Mouse (Mus musculus): ENCODE results near the gene Ikbip. TPM values are rescaled to one million over a fixed set of nuclear protein-coding genes. Genes with fewer than 3 reads are reported as not detected.

The Ikbip gene
- total and polyA plus RNA-seq, 3 experiments, result 9.9 to 12.3 TPM; not detected in 1

GRCm38 (mm10) chr10:91052734-91053133, 30.0 kb upstream of the Ikbip start:
- no peak for DNase-seq (ENCODE audit: low read depth, low spot score)
- no peak overlapping the region for H3K27ac ChIP-seq (ENCODE audit: control insufficient read depth, low read depth, low read length)
- H3K9ac ChIP-seq (ENCODE audit: control insufficient read depth, low read depth, low read length, poor library complexity, severe bottlenecking), result no peak overlapping the region
- H3K27me3 ChIP-seq (ENCODE audit: control insufficient read depth in 1 of 2, insufficient read depth in 2 of 2, low read length in 2 of 2), result no peaks in the 10 kb centered on the region
- H3K36me3 ChIP-seq (ENCODE audit: control insufficient read depth in 1 of 2, insufficient read depth in 2 of 2, low read length in 2 of 2), result peaks cover 0 to 8% of the 10 kb centered on the region in 2 experiments; a peak in 2 of 4 replicates
- no peaks in the 10 kb centered on the region for H3K4me1 ChIP-seq (ENCODE audit: control insufficient read depth in 1 of 2, insufficient read depth in 2 of 2, low read length in 2 of 2)
- no peak overlapping the region for H3K4me3 ChIP-seq (ENCODE audit: control insufficient read depth in 1 of 2, insufficient read depth in 1 of 2, low read depth in 2 of 2, low read length in 2 of 2)
- no peaks in the 10 kb centered on the region for H3K79me2 ChIP-seq (ENCODE audit: control insufficient read depth, insufficient read depth, low read length, poor library complexity)
- TF ChIP-seq TAL1 (IDR thresholded peaks at IDR 0.05; ENCODE audit: low read length), result no peak
- peak; percentile 74 for TF ChIP-seq MAFK (IDR thresholded peaks at IDR 0.05; ENCODE audit: borderline replicate concordance, low read depth, low read length)
- H3K9me3 ChIP-seq (replicated peaks; ENCODE audit: insufficient read depth, low read length), result no peaks in the 10 kb centered on the region

GRCm38 (mm10) chr10:91060742-91061141, 22.0 kb upstream of the Ikbip start:
- Histone ChIP-seq H3K9ac (ENCODE audit: control insufficient read depth, low read depth, low read length, poor library complexity, severe bottlenecking) (no peak overlapping the region), H3K27ac (ENCODE audit: control insufficient read depth, low read depth, low read length) (no peak overlapping the region), H3K27me3 (ENCODE audit: control insufficient read depth in 1 of 2, insufficient read depth in 2 of 2, low read length in 2 of 2) (no peaks in the 10 kb centered on the region), H3K4me3 (ENCODE audit: control insufficient read depth in 1 of 2, insufficient read depth in 1 of 2, low read depth in 2 of 2, low read length in 2 of 2) (no peak overlapping the region), H3K9me3 (replicated peaks; ENCODE audit: insufficient read depth, low read length) (no peaks in the 10 kb centered on the region), H3K4me1 (ENCODE audit: control insufficient read depth in 1 of 2, insufficient read depth in 2 of 2, low read length in 2 of 2) (no peaks in the 10 kb centered on the region), H3K79me2 (ENCODE audit: control insufficient read depth, insufficient read depth, low read length, poor library complexity) (no peaks in the 10 kb centered on the region), H3K36me3 (ENCODE audit: control insufficient read depth in 1 of 2, insufficient read depth in 2 of 2, low read length in 2 of 2) (peaks cover 0 to 1% of the 10 kb centered on the region in 2 experiments; a peak in 2 of 4 replicates)
- TF ChIP-seq CTCF (IDR thresholded peaks at IDR 0.05 in 2 of 3, conservative IDR thresholded peaks at IDR 0.05 in 1 of 3; ENCODE audit: control insufficient read depth in 1 of 3, insufficient read depth in 1 of 3, low read depth in 2 of 3, low read length in 3 of 3, poor library complexity in 1 of 3, severe bottlenecking in 1 of 3), result peak; percentile 6 to 70 (median 56); a peak in 4 of 6 replicates
- no peak for TF ChIP-seq TAL1 (IDR thresholded peaks at IDR 0.05; ENCODE audit: low read length)
- no peak for TF ChIP-seq JUND (IDR thresholded peaks at IDR 0.05; ENCODE audit: low read depth, low read length)
- TF ChIP-seq RAD21 (IDR thresholded peaks at IDR 0.05; ENCODE audit: low read depth, low read length), result peak; percentile 58
- TF ChIP-seq SMC3 (IDR thresholded peaks at IDR 0.05; ENCODE audit: low read depth, low read length), result peak; percentile 55
- TF ChIP-seq MYC (IDR thresholded peaks at IDR 0.05; ENCODE audit: low read depth, low read length), result 0 out of 2 replicates have a peak, but pooled peaks have one; percentile 31
- no peak for TF ChIP-seq MAX (IDR thresholded peaks at IDR 0.05; ENCODE audit: low read length)
- DNase-seq (ENCODE audit: low read depth, low spot score), result peak; percentile 59

- Histone ChIP-seq H3K9me3 (replicated peaks; ENCODE audit: insufficient read depth, low read length) (no peaks in the 10 kb centered on the region), H3K4me1 (ENCODE audit: control insufficient read depth in 1 of 2, insufficient read depth in 2 of 2, low read length in 2 of 2) (no peaks in the 10 kb centered on the region), H3K79me2 (ENCODE audit: control insufficient read depth, insufficient read depth, low read length, poor library complexity) (no peaks in the 10 kb centered on the region), H3K27me3 (ENCODE audit: control insufficient read depth in 1 of 2, insufficient read depth in 2 of 2, low read length in 2 of 2) (no peaks in the 10 kb centered on the region), H3K27ac (ENCODE audit: control insufficient read depth, low read depth, low read length) (no peak overlapping the region), H3K36me3 (ENCODE audit: control insufficient read depth in 1 of 2, insufficient read depth in 2 of 2, low read length in 2 of 2) (peaks cover 0 to 12% of the 10 kb centered on the region in 2 experiments; a peak in 2 of 4 replicates), H3K4me3 (ENCODE audit: control insufficient read depth in 1 of 2, insufficient read depth in 1 of 2, low read depth in 2 of 2, low read length in 2 of 2) (no peak overlapping the region), H3K9ac (ENCODE audit: control insufficient read depth, low read depth, low read length, poor library complexity, severe bottlenecking) (no peak overlapping the region)
- DNase-seq (ENCODE audit: low read depth, low spot score), result no peak
- TF ChIP-seq BHLHE40 (IDR thresholded peaks at IDR 0.05; ENCODE audit: borderline replicate concordance, low read depth, low read length), result no peak
- no peak for TF ChIP-seq NRF1 (IDR thresholded peaks at IDR 0.05; ENCODE audit: insufficient read depth, low read depth, low read length, poor library complexity, severe bottlenecking)
- TF ChIP-seq POLR2AphosphoS2 (IDR thresholded peaks at IDR 0.05; ENCODE audit: low read length), result no peak
- TF ChIP-seq MYC (IDR thresholded peaks at IDR 0.05; ENCODE audit: low read depth, low read length), result no peak
- no peak for TF ChIP-seq TAL1 (IDR thresholded peaks at IDR 0.05; ENCODE audit: low read length)
- TF ChIP-seq MAFK (IDR thresholded peaks at IDR 0.05; ENCODE audit: borderline replicate concordance, low read depth, low read length), result no peak
- no peak for TF ChIP-seq EP300 (IDR thresholded peaks at IDR 0.05; ENCODE audit: low read depth in 1 of 2, low read length in 2 of 2)
- TF ChIP-seq ZC3H11A (IDR thresholded peaks at IDR 0.05; ENCODE audit: low read depth, low read length), result no peak
- no peak for TF ChIP-seq TCF12 (IDR thresholded peaks at IDR 0.05; ENCODE audit: low read depth, low read length)
- no peak for TF ChIP-seq ETS1 (IDR thresholded peaks at IDR 0.05; ENCODE audit: low read depth, low read length)
- TF ChIP-seq GABPA (IDR thresholded peaks at IDR 0.05; ENCODE audit: low read depth, low read length), result no peak
- TF ChIP-seq ZNF384 (IDR thresholded peaks at IDR 0.05; ENCODE audit: low read depth, low read length), result no peak
- no peak for TF ChIP-seq RCOR1 (IDR thresholded peaks at IDR 0.05; ENCODE audit: low read depth, low read length)
- TF ChIP-seq POLR2A (IDR thresholded peaks at IDR 0.05; ENCODE audit: control insufficient read depth in 1 of 2, insufficient read depth in 1 of 2, low read depth in 1 of 2, low read length in 2 of 2, poor library complexity in 1 of 2), result no peak
Measured at GRCm38 (mm10) chr10:91062355-91062754, 20.4 kb upstream of the Ikbip start.
